Mouse (Mus musculus): ENCODE results near the gene 5430419D17Rik.

GRCm38 (mm10) chr7:131265851-131266250, 91.6 kb downstream of the 5430419D17Rik start:
- TF ChIP-seq CTCF (IDR thresholded peaks at IDR 0.05; ENCODE audit: low read depth) (no peak), EP300 (IDR thresholded peaks at IDR 0.05; ENCODE audit: low read depth) (no peak)
